Mouse (Mus musculus) regulatory T cell (primary cell): ENCODE data around the gene 9130019O22Rik.
"Not testable (repeated sequence)": the region's sequence is repeated elsewhere in the genome, so short reads cannot be mapped to it uniquely, and the experiment has no call there.

ENCODE experiments used
- in situ Hi-C: fragments of 300-600 bp; cut with MboI, MseI; formaldehyde crosslinking; loops from one replicate; pipeline ENCODE4 v1.15.1; 2025; ENCODE audit warnings: high pct_unique_total_duplicates

The 9130019O22Rik gene

DNA sequence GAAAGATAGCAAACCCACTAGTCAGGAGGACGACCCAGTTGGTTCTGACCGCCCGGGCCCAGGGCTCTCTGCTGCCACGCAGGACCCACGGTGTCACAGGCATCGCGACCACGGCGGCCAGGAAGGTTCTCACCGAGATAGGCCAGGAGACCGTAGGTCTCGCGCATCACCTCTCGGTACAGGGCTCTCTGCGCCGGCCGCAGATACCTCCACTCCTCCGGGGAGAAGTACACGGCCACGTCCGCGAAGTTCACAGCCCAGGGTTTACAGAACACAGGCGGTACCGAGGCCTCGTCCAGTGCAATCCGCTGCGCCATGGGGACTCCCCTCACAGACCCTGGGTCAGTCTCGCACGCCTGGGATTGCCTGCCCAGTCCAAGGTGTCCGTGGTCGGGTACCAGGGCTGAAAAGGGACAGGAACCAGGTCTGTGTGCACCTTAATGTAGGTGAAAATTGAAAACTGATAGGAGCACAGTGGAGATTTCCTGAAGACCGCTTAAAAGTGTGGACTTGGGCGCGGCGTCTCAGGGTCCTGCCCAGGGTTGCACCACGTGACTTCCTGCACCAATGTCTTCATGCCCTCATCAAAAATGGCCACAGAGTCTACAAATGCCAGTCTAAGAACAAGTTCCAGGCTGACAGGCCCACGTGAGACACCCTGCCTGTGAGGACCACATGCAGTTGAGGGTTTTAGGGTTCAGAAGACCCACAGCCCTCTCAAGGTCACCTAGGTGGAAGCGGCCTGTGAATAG is at the start of gene 9130019O22Rik:
Gene 9130019O22Rik (minus strand): TSS at position 526 of the 752 bp plus-strand sequence.
- in situ Hi-C loops: no loop called here

DNA sequence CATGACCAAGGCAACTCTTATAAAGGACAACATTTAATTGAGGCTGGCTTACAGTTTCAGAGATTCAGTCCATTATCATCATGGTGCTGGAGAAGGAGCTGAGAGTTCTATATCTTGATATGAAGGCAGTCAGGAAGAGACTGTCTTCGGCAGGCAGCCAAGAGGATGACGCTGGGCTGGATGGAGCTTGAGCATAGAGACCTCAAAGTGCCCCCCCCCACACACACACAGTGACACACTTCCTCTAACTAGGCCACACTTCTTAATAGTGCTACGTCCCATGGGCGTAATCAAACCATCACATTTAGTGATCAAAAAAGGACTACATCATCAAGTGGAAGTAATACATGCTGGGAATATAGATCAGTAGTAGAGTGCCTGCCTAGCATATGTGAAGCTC is 48.2 kb upstream of the 9130019O22Rik start:
- in situ Hi-C loops: loop anchor here (5.0 kb wide), 1 partner anchor 72 kb away; no protein-coding TSS in a partner anchor

DNA sequence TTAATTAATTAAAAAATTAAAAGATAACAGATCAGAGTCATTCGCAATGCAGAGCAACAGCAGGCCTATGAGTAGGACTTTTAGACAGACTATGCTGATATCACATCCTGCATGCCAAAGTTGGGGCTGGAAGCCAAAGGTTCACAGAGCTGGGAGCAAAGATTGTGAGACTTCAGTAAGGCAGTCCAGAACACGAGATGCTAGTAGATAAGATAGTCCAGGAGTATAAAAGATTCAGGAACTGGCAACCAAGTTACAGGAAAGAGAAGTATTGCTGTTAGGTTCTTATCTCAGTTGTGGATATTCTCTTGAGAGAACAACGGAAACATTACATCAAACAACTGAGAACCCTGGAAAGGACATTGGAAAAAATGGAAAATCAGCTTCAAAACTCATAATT is 39.4 kb upstream of the 9130019O22Rik start:
- in situ Hi-C loops: no loop called here

DNA sequence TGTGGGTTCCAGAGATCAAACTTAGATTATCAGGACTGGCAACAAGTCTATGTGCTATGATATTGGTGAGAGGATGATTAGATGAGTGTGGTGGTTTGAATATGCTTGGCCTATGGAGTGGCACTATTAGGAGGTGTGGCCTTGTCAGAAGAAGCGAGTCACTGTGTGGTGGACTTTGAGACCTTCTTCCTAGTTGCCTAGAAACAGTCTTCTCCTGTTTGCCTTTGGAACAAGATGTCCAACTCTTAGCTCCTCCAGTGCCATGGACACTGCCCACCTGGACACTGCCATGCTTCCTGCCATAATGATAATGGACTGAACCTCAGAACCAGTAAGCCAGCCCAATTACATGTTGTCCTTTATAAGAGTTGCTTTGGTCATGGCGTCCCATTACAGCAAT is 38.9 kb upstream of the 9130019O22Rik start:
- in situ Hi-C loops: no loop called here

DNA sequence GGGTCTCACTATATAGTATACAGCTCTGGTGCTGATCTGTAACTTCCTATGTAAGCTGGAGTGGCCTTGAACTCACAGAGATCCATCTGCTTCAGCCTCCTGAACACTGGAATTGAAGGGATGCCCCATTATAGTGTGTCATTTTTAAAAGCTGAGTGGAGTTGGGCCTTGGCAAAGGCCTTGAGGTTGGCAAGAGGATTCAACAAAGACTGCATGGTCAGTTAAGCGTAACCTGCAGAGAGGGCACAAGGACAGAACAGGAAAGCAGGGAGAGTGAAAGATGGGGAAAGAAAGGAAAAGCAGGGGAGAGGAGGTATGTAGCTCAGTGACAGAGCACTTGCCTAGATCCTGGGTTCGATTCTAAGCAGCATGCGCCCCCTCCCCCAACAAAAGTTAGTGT is 38.3 kb upstream of the 9130019O22Rik start:
- in situ Hi-C loops: no loop called here

DNA sequence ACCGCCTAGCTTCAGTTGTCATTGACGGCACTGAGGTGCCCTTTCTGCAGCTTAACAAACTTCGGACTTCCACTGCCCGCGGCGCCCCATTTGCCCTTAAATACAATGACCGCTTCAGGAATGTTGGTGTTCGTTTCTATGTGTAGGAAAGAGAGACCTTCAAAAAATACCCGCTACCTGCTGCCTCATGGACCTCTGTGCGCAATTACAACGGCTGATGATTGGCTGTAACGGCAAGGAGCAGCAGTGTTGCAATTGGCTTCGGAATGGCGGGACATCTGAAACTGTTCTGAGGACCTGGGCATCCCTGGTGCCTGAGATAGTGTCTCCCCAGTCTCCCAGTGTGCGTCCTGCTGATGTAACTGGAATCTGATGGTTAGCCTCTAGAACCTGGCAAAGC is 35.3 kb upstream of the 9130019O22Rik start:
- in situ Hi-C loops: no loop called here

DNA sequence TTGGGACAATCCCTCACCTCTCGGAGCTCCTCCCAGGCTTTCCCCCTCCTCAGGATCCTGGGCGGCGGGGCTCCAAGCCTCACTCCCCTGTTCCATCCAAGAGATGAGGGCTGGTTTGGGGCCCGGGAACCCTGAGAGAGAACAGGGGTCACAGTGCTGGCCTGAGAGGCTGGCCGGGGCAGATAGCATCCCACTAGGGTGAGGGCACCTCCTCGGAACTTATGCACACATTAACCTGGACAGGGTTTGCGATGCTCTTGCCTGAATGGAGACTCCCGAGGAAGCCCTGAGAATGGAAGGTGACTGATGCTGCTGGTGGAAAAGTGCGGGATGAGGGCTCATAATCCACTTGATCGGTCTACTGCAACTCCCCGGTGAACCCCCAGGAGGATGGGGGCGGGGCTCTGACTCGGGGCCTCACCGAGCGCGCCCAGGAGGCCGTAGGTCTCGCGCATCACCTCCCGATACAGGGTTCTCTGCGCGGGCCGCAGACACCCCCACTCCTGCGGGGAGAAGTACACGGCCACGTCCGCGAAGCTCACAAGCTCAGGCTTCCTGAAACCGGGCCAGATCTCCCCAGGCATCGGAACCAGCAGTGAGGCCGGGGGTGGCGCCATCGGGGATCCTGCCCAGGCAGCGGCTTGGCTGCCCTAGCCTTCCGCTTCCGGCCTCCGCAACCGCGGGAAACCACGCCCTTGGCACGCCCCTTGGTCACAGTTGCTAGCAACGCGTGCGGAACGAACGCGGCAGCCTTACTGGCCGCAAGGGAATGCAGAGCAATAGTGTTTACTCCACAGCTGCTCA is 34.6 kb upstream of the 9130019O22Rik start, which contains the start of gene Zfp688:
Gene Zfp688 (minus strand): TSS at position 681 of the 804 bp plus-strand sequence.
- in situ Hi-C loops: no loop called here

DNA sequence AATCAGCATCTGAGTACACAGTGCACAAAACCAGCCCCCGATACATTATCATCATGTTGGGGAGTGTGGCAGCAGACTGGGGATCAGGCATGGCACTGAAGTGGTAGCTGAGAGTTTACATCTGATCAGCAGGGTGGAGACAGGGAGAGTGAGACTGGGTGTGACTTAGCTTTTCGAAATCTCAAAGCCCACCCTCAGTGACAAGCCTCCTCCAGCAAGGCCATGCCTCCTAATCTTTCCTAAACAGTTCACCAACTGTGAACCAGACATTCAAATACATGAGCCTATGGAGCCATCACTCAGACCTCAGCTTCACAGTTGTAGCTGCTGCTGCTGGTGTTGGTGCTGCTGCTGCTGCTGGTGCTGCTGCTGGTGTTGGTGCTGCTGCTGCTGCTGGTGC is 24.5 kb upstream of the 9130019O22Rik start:
- in situ Hi-C loops: no loop called here

DNA sequence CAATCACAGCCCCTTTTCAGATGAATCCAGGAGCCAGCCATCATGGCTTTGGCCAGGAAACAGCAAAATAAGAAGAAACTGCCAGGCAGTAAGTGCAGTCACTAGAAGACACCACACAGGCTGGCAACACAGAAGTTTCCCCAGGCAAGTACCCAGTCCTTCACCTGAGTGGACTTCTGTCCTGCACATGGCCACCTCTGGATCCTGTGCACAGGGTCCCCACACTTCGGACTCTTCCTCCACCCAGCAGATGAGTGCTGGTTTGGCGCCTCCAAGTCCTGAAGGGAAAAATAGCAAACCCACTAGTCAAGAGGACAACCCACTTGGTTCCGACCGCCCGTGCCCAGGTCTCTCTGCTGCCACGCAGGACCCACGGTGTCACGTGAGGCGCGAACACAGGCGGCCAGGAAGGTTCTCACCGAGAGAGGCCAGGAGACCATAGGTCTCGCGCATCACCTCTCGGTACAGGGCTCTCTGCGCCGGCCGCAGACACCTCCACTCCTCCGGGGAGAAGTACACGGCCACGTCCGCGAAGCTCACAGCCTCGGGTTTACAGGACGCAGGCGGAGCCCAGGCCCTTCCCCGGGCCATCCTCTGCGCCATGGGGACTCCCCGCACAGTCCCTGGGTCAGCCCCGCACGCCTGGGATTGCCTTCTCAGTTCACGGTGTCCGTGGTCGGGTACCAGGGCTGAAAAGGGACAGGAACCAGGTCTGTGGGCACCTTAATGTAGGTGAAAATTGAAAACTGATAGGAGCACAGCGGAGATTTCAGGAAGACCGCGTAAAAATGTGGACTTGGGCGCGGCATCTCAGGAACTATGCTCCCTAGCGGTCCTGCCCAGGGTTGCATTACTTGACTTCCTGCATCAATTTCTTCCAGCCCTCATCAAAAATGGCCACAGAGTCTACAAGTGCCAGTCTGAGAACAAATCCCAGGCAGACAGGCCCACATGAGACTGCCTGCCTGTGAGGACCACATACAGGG is 19.3 kb upstream of the 9130019O22Rik start, which contains the start of gene Zfp764:
Gene Zfp764 (minus strand): TSS at position 821 of the 986 bp plus-strand sequence.
- in situ Hi-C loops: not testable (repeated sequence)

DNA sequence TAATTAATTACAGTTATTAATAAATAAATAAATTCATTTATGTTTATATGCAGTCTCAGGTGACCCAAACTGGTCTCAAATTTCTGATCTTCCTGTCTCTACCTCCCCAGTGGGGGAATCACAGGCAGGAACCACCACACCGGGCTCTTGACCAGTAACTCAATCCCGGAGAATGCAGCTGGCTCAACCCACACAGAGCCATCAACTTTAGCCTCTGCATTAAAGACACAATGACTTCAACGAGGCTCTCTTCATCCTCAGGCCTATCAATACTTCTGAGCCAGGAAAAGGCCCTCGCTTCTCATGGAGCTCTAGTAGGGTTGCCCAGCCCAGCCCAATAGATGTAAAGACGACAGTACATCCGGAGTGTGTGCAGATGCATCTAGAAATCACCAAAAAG is 17.1 kb upstream of the 9130019O22Rik start:
- in situ Hi-C loops: not testable (repeated sequence)

DNA sequence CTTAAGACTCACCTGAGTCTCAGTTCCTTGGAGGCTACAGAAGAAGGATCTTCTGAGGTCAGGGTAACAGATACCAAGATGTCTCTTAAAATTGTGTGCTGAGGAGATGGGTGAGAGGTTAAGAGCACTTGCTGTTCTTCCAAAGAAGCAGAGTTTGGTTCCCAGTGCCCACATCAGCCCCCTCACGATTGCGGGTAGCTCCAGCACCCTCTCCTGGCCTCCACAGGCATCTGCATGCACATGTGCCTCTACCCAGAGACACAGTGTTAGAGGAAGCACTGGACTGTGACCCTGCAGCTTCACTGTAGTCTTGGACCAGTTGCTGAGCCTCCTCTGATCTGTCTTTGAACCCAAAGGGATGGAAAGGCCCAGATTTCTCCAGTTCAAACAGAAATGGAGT is 16.0 kb upstream of the 9130019O22Rik start:
- in situ Hi-C loops: no loop called here

DNA sequence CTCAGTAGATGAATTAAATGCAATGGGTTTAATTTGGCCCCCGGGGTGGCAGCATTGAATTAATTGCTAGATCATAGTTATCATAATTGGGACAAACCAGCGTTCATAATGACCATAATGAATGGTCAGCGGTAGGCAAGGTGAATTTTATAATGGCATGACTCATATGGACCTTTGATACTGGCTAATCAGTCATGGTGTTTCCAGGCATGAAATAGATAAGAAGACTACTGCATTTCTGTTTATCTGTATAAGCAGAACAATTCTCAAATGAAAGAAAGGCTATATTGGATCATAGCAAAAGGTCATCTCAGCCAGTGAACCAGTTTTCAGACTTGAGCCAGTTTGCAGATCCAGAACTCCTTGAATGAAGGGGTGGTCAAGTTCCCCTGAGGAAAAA is 13.4 kb upstream of the 9130019O22Rik start:
- in situ Hi-C loops: no loop called here

DNA sequence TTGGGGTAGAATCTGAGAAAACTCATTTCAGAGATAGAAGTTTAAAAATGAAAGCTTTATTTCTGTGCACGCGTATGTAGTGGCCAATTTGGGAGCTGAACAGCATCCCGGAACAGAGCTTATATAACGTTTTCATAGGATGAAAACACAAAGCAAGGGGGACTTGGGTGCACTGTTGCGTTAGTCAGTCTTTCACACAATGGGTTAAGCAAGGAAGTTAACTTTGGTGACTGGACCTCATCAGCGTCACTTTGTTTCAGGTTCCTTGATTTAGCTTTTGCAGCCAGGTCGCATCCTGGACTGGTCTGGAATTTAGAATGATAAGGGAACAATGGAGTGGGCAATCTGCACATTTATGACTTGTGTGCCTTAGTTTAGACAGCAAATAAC is 7.0 kb upstream of the 9130019O22Rik start:
- in situ Hi-C loops: no loop called here

DNA sequence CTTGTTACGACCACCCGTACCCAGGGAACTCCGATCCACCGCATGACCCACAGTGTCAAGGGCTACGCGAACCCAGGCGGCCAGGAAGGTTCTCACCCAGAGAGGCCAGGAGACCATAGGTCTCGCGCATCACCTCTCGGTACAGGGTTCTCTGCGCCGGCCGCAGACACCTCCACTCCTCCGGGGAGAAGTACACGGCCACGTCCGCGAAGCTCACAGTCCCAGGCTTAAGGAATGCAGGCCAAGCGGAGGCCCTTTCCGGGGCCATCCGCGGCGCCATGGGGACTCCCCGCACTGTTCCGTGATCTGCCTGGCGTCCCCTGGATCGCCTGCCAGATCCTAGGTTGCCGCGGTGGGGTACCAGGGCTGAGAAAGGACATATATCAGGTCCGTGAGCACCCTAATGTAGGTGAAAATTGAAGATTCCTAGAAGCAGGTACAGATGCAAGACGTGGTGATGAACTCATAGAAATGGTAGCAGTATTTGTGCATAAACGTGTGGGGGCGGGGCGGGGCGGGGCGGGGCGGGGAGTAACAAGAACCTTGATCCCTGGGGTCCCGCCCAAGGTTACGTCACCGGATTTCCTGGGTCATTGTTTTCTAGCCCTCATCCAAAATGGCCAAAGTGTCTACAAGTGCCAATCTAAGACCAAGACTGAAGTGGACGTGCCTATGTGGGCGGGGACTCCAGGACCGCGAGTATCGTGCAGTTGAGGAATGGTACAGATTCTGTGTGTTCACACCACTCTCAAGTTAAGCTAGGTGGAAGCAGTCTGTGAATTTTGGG is 6.4 kb upstream of the 9130019O22Rik start, which contains the start of gene E430018J23Rik:
Gene E430018J23Rik (minus strand): TSS at position 473 of the 787 bp plus-strand sequence.
- in situ Hi-C loops: no loop called here

DNA sequence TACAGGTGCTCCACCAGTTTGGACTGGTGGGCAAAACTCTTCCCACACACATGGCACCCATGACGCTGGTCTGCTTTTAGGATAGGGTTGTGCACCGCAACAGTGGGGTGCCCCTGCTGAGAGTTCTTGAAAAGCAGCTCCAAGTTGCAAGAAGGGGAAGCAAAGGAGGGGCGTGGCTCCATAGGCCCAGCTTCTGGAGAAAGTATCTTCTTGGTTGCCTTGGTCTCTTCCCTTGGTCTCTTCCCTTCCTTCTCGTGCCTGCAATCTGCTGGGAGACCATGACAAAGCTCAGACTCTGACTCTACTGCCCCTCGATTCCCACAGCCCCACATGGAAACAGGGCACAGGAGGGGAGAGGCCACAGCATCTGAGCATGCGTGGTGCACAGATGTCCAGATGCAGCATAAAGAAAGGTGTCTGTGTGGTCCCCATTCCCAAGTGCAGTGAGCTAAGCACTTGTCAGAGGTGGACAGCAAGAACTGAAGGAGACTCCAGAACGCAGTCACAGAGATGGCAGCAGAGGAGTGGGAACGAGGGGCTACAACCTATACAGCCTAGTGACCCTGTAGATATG is 5.4 kb upstream of the 9130019O22Rik start:
- in situ Hi-C loops: no loop called here

DNA sequence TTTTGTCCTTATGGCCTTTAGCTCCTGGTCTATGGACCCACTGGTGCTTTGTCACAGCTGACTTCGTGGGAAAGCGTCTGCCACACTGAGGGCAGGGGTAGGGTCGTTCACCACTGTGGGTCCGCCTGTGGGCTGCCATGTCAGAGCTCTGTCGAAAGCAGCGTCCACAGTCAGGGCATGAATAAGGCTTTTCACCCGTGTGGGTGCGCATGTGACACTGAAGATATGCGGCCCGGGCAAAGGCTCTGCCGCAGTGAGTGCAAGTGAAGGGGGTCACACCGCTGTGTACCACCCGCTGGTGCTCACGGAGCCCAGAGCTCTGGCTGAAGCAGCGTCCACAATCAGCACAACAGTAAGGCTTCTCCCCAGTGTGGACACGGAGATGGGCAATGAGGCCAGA is 4.6 kb upstream of the 9130019O22Rik start:
- in situ Hi-C loops: no loop called here

DNA sequence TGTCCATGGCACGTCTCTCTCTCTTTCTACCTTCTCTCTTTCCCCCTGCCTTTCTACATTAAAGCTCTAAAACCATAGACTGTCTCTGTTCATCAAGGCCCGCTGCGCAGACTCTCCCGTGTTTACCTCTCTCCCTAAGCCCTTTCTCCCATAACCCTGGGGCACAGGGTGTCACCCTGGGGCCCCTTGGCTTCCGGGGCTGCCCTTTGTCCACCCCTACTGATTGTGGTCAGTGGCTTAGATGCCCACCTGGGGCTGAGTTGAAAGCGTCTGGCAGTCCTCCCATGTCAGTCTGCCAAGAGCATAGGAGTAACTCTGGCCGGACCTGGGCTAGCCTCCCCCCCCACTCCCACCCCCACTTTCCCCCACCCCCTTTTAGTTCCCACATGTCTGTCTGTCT is 3.3 kb upstream of the 9130019O22Rik start:
- in situ Hi-C loops: no loop called here

DNA sequence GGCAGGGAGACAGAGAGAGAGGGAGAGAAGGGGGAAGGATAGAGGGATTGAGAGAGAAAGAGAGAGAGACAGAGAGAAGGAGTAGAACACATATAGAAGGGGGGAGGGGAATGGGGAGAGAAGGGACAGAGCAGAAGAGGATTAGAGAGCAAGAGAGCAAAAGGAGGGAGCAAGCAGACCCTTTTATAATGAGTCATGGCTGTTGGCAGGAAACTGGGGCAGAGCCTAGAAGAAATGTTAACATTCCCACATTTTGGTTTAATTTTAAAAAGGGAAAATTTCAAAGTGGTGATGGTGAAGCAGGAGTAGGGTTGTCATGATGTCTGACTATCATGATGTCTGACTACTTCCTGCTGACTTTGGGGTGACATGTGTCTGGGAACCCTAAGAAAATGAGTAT is 1.2 kb upstream of the 9130019O22Rik start:
- in situ Hi-C loops: not testable (repeated sequence)

DNA sequence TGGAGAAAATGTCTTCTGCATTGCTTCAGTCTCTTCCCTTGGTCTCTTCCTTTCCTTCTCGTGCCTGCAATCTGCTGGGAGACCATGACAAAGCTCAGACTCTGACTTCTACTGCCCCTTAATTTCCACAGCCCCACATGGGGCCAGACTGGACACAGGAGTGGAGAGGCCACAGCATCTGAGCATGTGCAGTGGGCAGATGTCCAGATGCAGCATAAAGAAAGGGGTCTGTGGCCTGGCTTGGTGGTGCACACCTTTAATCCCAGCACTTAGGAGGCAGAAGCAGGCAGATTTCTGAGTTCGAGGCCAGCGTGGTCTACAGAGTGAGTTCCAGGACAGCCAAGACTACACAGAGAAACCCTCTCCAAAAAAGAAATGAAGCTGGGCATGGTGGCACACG is 1.4 kb downstream of the 9130019O22Rik start:
- in situ Hi-C loops: not testable (repeated sequence)

DNA sequence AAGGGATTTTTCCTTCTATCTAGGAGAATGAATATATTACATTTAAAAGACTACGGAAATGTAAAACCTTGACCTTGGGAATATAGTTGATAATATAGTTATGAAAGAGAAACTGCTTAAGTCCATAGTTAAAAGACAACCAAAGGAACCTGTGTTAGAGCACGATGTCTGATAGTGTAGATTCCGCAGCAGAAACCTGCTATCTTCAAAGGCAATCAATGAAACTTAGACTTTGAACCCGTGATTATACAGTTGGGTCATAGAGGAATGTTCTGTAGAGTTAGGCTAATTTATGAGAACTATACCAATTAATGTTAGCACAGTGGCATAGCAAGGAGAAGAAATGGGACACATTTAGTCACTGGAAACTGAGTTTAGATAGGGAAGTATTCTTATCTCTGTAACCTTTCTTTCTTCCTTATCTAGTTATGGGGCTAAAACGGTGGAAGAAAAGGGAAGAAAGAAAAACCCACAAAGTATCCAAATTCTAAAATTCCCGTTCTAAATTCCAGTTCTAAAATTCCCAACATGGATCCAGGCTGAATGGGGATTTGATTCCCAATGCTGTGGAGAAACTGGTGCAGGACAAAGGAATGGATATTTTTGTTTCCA is 8.6 kb downstream of the 9130019O22Rik start:
- in situ Hi-C loops: no loop called here
